In the genomic region with DNA sequence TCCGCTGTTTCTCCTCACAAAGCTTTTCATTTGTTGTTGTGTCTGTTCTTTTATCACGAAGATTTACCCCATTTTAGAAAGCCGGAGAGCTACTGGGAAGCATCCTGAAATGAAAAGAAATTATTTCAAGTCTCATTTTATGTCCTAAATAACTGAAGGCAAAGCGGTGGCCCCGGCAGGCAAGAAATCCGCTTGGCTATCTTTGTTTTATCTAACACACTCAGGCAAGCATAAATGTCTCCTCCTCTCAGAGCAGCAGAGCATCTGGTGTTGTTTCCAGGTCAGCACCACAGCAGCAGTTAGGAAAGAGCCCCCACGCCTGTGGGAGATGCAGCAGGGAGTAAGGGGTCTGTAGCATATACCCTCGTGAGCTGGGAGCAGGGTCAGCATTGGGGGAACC, we compare ENCODE assay signal across 30 mouse cellular contexts.
DNase-seq lines count a peak whose midpoint lies in the region; ATAC-seq and TF ChIP-seq lines count a peak whose summit lies in the region.
"Had no signal": no experiment of that assay in that cellular context is flagged by ENCODE, and none has a peak within 500 bp of the region (broad histone marks: within the 10 kb centered on the region; RNA-seq: fewer than 3 reads in every experiment).

No protein-coding gene starts in this region.

- H3K27me3 ChIP-seq in embryonic facial prominence, embryonic 12.5 days: no peaks in the 10 kb centered on the region
- H3K27me3 ChIP-seq in embryonic facial prominence, embryonic 10.5 days (replicated peaks; ENCODE audit: low read depth, poor library complexity, severe bottlenecking): no peaks in the 10 kb centered on the region
- no peaks in the 10 kb centered on the region for H3K27me3 ChIP-seq in hindbrain, postnatal 0 days (ENCODE audit: insufficient read depth, low read length)
- H3K27me3 ChIP-seq in hindbrain, embryonic 10.5 days (ENCODE audit: insufficient read depth, poor library complexity, severe bottlenecking): no peaks in the 10 kb centered on the region
- no peaks in the 10 kb centered on the region for H3K27me3 ChIP-seq in neural tube, embryonic 15.5 days (replicated peaks)
- no peaks in the 10 kb centered on the region for H3K27me3 ChIP-seq in heart, embryonic 11.5 days (ENCODE audit: control insufficient read depth, insufficient read depth, low read length)
- H3K27me3 ChIP-seq: heart, embryonic 13.5 days; intestine, embryonic 15.5 days; limb, embryonic 15.5 days; liver, embryonic 13.5 days; midbrain, embryonic 12.5 days had no signal

- no peaks in the 10 kb centered on the region for H3K9me3 ChIP-seq in embryonic facial prominence, embryonic 12.5 days
- H3K9me3 ChIP-seq in embryonic facial prominence, embryonic 10.5 days: no peaks in the 10 kb centered on the region
- no peaks in the 10 kb centered on the region for H3K9me3 ChIP-seq in hindbrain, postnatal 0 days (ENCODE audit: low read length)
- H3K9me3 ChIP-seq in hindbrain, embryonic 10.5 days: no peaks in the 10 kb centered on the region
- no peaks in the 10 kb centered on the region for H3K9me3 ChIP-seq in neural tube, embryonic 15.5 days (replicated peaks)
- H3K9me3 ChIP-seq in heart, embryonic 11.5 days (replicated peaks; ENCODE audit: control insufficient read depth, low read length): no peaks in the 10 kb centered on the region
- H3K9me3 ChIP-seq: heart, embryonic 13.5 days; intestine, embryonic 15.5 days; limb, embryonic 10.5 days; limb, embryonic 15.5 days; liver, embryonic 13.5 days; midbrain, embryonic 12.5 days had no signal

- 0 out of 2 replicates have a peak overlapping the region, but pooled peaks have one; percentile 37 for H3K27ac ChIP-seq in embryonic facial prominence, embryonic 12.5 days
- H3K27ac ChIP-seq in embryonic facial prominence, embryonic 10.5 days (replicated peaks): no peak overlapping the region
- H3K27ac ChIP-seq in hindbrain, postnatal 0 days: peak overlapping the region; percentile 20; the same call in 1 of the 2 replicates
- no peak overlapping the region for H3K27ac ChIP-seq in hindbrain, embryonic 10.5 days
- no peak overlapping the region for H3K27ac ChIP-seq in neural tube, embryonic 15.5 days (replicated peaks)
- no peak overlapping the region for H3K27ac ChIP-seq in heart, embryonic 11.5 days (ENCODE audit: low read depth, low read length)
- H3K27ac ChIP-seq: heart, adult 2 months; heart, embryonic 13.5 days; intestine, embryonic 15.5 days; kidney, postnatal 0 days; limb, embryonic 10.5 days; limb, embryonic 15.5 days; liver, embryonic 13.5 days; macrophage; midbrain, embryonic 12.5 days had no signal

- no peak for TF ChIP-seq CTCF in hindbrain, postnatal 0 days (IDR thresholded peaks at IDR 0.05; ENCODE audit: low read depth)

- H3K4me2 ChIP-seq in embryonic facial prominence, embryonic 12.5 days (replicated peaks): no peak overlapping the region
- H3K4me2 ChIP-seq in hindbrain, postnatal 0 days (ENCODE audit: low read depth, low read length): no peak overlapping the region
- H3K4me2 ChIP-seq in neural tube, embryonic 15.5 days: peak overlapping the region; percentile 0; the same call in 1 of the 2 replicates
- H3K4me2 ChIP-seq in heart, embryonic 11.5 days: no peak overlapping the region
- H3K4me2 ChIP-seq: heart, embryonic 13.5 days; intestine, embryonic 15.5 days; limb, embryonic 15.5 days; liver, embryonic 13.5 days; midbrain, embryonic 12.5 days had no signal

- H3K9ac ChIP-seq in embryonic facial prominence, embryonic 12.5 days: no peak overlapping the region
- no peak overlapping the region; the same call in 1 of the 2 replicates for H3K9ac ChIP-seq in hindbrain, postnatal 0 days (replicated peaks; ENCODE audit: low read length)
- no peak overlapping the region; the same call in 1 of the 2 replicates for H3K9ac ChIP-seq in neural tube, embryonic 15.5 days (replicated peaks)
- H3K9ac ChIP-seq in heart, embryonic 11.5 days (ENCODE audit: low read depth, low read length): no peak overlapping the region
- H3K9ac ChIP-seq: heart, embryonic 13.5 days; intestine, embryonic 15.5 days; limb, embryonic 15.5 days; liver, embryonic 13.5 days; midbrain, embryonic 12.5 days had no signal

- ATAC-seq in embryonic facial prominence, embryonic 12.5 days (ENCODE audit: insufficient number of reproducible peaks, insufficient read depth, low FRiP score, low TSS enrichment): no peak
- ATAC-seq in hindbrain, postnatal 0 days: no peak
- no peak for ATAC-seq in neural tube, embryonic 15.5 days (ENCODE audit: low FRiP score)
- ATAC-seq in heart, embryonic 11.5 days (replicated peaks; ENCODE audit: insufficient number of reproducible peaks, low FRiP score, low TSS enrichment): no peak
- ATAC-seq: activated CD4-positive, CD25-positive, alpha-beta regulatory T cell, adult 4 months; forebrain, embryonic 16.5 days had no signal

- peaks cover 38% of the 10 kb centered on the region for H3K36me3 ChIP-seq in embryonic facial prominence, embryonic 12.5 days
- H3K36me3 ChIP-seq in embryonic facial prominence, embryonic 10.5 days (replicated peaks): peaks cover 90% of the 10 kb centered on the region
- H3K36me3 ChIP-seq in hindbrain, postnatal 0 days (ENCODE audit: insufficient read depth, low read length): peaks cover 5% of the 10 kb centered on the region; the same call in 1 of the 2 replicates
- H3K36me3 ChIP-seq in hindbrain, embryonic 10.5 days: peaks cover 94% of the 10 kb centered on the region
- H3K36me3 ChIP-seq in neural tube, embryonic 15.5 days: peaks cover 12% of the 10 kb centered on the region
- peaks cover 9% of the 10 kb centered on the region for H3K36me3 ChIP-seq in heart, embryonic 11.5 days (ENCODE audit: control insufficient read depth, insufficient read depth, low read length)

- WGBS in embryonic facial prominence, embryonic 12.5 days: 82% methylated on average over 8 of the region's 8 CpGs
- 87% methylated on average over 8 of the region's 8 CpGs for WGBS in embryonic facial prominence, embryonic 10.5 days
- 69% methylated on average over 8 of the region's 8 CpGs for WGBS in hindbrain, postnatal 0 days
- WGBS in hindbrain, embryonic 10.5 days: 87% methylated on average over 8 of the region's 8 CpGs
- WGBS in neural tube, embryonic 15.5 days: 68% methylated on average over 8 of the region's 8 CpGs
- 82% methylated on average over 8 of the region's 8 CpGs for WGBS in heart, embryonic 11.5 days (ENCODE audit: insufficient replicate concordance)

- DNase-seq in embryonic facial prominence, embryonic 10.5 days (ENCODE audit: low spot score): no peak
- peak; percentile 9 for DNase-seq in hindbrain, postnatal 0 days (ENCODE audit: low spot score)
- DNase-seq in hindbrain, embryonic 10.5 days (ENCODE audit: low spot score): no peak
- DNase-seq in 416B (ENCODE audit: low read depth): peak; percentile 30
- no peak for DNase-seq in adrenal gland, postnatal 14 days
- DNase-seq: adrenal gland, adult 2 months; cerebellum, adult 2 months; cerebellum, postnatal 14 days; heart, adult 2 months; heart, postnatal 10 days; kidney, adult 8-10 months; kidney, postnatal 4 days; layer of hippocampus, postnatal 36 days; liver, embryonic 13.5 days; lung, adult 2 months; lung, postnatal 10 days; thymus, adult 2 months; thymus, postnatal 36 days had no signal

- H3K4me3 ChIP-seq in embryonic facial prominence, embryonic 12.5 days: no peak overlapping the region
- H3K4me3 ChIP-seq in embryonic facial prominence, embryonic 10.5 days: no peak overlapping the region
- H3K4me3 ChIP-seq in hindbrain, postnatal 0 days (ENCODE audit: low read length): no peak overlapping the region
- no peak overlapping the region for H3K4me3 ChIP-seq in hindbrain, embryonic 10.5 days
- no peak overlapping the region for H3K4me3 ChIP-seq in neural tube, embryonic 15.5 days (replicated peaks)
- H3K4me3 ChIP-seq in heart, embryonic 11.5 days (ENCODE audit: low read depth, low read length): no peak overlapping the region
- H3K4me3 ChIP-seq: heart, adult 2 months; heart, embryonic 13.5 days; intestine, embryonic 15.5 days; limb, embryonic 10.5 days; limb, embryonic 15.5 days; liver, embryonic 13.5 days; midbrain, embryonic 12.5 days had no signal

- H3K4me1 ChIP-seq in embryonic facial prominence, embryonic 12.5 days: no peaks in the 10 kb centered on the region
- H3K4me1 ChIP-seq in embryonic facial prominence, embryonic 10.5 days: no peaks in the 10 kb centered on the region
- no peaks in the 10 kb centered on the region for H3K4me1 ChIP-seq in hindbrain, postnatal 0 days (ENCODE audit: insufficient read depth, low read length)
- H3K4me1 ChIP-seq in hindbrain, embryonic 10.5 days (replicated peaks): no peaks in the 10 kb centered on the region
- peaks cover 4% of the 10 kb centered on the region; the same call in 1 of the 2 replicates for H3K4me1 ChIP-seq in neural tube, embryonic 15.5 days
- H3K4me1 ChIP-seq in heart, embryonic 11.5 days (ENCODE audit: control insufficient read depth, insufficient read depth, low read length): no peaks in the 10 kb centered on the region
- H3K4me1 ChIP-seq: intestine, embryonic 15.5 days; limb, embryonic 10.5 days; limb, embryonic 15.5 days; liver, embryonic 13.5 days; midbrain, embryonic 12.5 days had no signal

Comparison
In these comparisons a context has a peak if more than half of its experiments do, and no peak if none do; other contexts are left out.
1. H3K27ac ChIP-seq: peak in embryonic facial prominence, embryonic 12.5 days (single experiment) and hindbrain, postnatal 0 days (single experiment); none in embryonic facial prominence, embryonic 10.5 days (single experiment), hindbrain, embryonic 10.5 days (single experiment), neural tube, embryonic 15.5 days (single experiment) and heart, embryonic 11.5 days (single experiment).
2. DNase-seq: peak in hindbrain, postnatal 0 days (single experiment) and 416B (single experiment); none in embryonic facial prominence, embryonic 10.5 days (single experiment), hindbrain, embryonic 10.5 days (single experiment) and adrenal gland, postnatal 14 days (single experiment).